Mouse (Mus musculus) heart, adult 2 months (tissue): Measurements from ENCODE around the gene Smim8.

Source experiments
- CTCF ChIP-seq: fragments of 200-600 bp; IDR thresholded peaks from 2 replicates; pipeline ENCODE4 v1.8.1; 2022; ENCODE audit warnings: antibody characterized with exemption, mild to moderate bottlenecking, moderate library complexity
- EP300 ChIP-seq: fragments of 200-500 bp; IDR thresholded peaks from 2 replicates; pipeline ENCODE4 v1.6.1; 2011; ENCODE audit warnings: low read depth, low read length, control low read depth; ENCODE audit not compliant: insufficient read depth

- TF ChIP-seq EP300: no peak
- TF ChIP-seq CTCF: no peak
These were observed 29.0 kb downstream of the Smim8 start for GRCm38 (mm10) chr4:34749236-34749635.
